Mouse (Mus musculus) c-Kit-positive CD71-negative TER-119-negative erythroid progenitor cells, embryonic 14.5 days (primary cell): Measurements from ENCODE around the gene Prkcb.

Source experiments
- DNase-seq: peaks from one replicate; pipeline ENCODE4 v3.0.0-alpha.2; 2013; ENCODE audit warnings: low read depth

Prkcb gene

DNA sequence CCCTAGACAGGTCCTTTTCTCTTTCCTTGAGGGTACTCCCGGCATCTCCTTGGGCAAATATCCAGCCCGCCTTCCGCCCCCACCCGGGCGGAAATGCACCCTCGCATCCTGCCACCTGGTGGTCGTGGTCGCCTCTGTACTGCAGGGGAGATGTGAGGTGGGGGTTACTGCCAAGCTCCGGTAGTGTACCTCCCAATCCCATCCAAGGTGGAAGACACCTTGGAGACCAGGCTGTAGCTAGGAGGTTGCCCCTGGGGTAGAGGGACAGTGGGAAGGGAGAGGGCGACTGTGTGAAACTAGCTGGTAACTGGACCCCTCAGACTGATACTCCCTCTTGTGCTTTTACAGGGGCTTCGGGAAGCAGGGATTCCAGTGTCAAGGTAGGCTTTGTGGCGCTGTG is 1.6 kb downstream of the Prkcb start:
- DNase-seq = no peak

DNA sequence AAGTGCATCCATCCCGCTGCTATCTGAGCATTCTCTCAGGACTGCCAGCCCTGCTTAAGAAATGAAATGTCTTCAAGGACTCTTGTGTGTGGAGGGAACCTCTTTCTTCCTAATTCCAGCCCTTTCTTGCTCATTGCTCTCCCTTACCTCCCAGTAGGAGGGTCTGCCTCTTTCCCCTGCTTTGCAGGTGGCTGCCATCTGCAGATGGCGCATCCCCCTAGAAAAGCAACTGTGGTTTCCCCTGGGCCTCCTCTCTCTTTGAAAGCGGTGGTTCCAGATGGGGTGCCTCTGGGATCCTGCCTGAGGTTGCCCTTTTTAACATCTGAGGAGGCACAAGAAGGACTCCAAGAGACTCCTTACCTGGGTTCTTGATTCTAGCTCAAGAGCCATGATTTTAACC is 2.2 kb downstream of the Prkcb start:
- no peak for DNase-seq

DNA sequence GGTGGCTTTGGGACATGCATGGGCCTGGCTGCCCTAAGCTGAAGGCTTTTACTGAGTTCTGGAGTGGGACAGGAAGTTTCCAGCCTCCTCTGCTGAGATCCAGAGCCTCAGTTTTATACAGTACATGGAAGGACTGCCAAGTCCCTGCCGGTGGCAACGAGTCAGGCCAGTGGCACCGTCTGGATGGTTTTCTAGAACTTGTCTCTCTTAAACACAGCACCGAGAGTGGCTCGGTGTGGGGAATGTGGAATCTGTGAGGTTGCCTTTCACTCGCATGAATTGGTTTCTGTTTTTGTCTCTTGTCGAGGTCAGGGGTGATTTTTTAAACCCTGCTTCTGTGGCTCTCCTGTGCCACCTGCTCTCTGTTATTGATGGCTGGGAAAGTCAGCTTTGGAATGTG is 3.6 kb downstream of the Prkcb start:
- DNase-seq = no peak

DNA sequence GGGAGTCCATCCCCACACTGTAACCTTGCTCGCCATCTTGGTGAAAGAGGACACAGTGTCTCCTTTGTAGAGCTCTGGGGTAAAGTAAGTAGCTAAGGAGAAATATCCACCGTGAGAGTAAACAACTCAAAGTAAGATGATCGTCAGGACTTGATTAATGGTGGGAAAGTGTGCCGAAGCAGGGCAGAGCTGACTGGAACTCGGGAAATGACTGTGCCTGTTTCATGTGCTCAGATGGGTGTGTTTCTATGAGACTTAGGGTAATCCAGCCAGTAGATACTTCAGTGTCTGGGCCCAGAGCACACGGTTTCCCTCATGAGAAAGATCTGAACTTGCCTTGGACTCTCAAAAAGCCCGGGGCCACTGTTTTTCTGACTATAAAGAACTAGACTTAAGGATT is 5.6 kb downstream of the Prkcb start:
- DNase-seq = no peak

DNA sequence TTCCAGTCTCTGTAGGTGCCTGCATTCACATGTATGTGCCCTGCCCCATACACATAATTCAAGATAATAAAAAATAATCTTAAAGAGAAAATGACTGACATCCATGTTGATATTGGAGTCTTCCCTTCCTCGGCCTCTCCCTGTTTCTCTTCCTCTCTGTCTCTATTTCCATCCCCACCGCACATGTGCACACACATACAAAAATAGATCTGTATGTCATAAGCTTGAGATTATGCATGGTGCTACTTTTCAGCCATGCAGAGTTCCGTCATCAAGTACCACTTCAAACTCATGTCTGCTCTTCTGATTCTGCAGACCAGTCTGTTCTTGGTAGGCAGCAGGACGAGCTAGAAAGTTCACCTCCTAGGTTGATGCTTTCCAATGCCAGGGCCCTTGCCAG is 6.8 kb downstream of the Prkcb start:
- DNase-seq = no peak

GRCm38 (mm10) chr7:122296331-122296730 is 7.8 kb downstream of the Prkcb start:
- no peak for DNase-seq

DNA sequence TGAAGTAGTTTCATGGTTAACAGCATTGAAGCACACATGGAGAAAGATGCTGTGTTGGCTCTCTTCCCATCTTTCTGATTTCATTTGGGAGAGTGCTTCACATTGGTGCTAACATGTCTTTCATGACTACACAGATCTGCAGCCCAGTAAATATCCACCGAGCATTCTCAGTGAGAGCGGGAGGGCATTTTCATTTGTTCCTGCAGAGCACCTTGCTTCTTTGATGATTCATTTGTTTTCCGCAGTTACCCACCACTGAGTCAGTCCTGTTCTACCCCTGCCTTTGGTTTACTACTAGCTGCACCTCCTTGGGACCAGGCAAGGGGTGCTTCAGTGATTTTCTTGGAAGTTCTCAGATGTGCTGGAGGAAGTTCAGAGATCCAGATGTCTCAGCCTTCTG is 8.3 kb downstream of the Prkcb start:
- DNase-seq = no peak

DNA sequence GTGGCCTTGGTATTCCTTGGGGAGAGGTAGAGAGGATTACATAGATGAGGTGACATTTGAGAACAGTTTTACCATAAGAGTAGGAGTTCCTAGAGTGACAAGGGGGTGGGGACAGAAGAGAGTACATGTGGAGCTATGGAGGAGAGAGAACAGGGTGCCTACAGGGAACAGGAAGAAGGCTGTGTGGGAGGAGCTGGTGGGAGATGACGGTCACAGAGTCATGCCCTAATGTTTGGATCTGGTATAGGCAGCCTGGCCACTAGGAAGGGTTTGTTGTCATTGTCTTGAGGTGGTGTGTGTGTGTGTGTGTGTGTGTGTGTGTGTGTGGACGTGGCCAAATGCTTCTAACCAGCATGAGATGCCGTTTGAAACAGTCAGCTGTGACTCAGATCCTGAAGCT is 9.1 kb downstream of the Prkcb start:
- no peak for DNase-seq

DNA sequence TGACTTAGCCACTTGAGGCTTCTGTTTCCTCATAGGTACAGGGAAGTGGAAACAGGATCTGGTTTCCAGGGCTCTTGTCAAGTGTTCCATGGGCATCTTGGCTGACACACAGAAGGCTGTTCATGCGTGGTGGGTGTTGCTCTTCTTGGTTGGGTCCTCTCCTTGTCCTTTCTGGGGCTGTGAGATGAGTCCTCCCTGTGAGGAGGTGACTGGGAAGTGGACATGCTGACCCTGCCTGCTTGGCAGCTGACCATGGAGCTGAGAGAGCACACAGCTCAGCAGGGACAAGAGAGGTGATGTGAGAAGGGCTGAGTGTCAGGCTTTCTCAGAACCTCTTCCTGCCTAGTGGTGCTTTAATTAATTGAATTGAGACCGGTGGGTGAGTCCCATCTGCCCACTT is 10.2 kb downstream of the Prkcb start:
- no peak for DNase-seq

- DNase-seq = no peak
These were observed 12.0 kb downstream of the Prkcb start for GRCm38 (mm10) chr7:122300538-122300937.

GRCm38 (mm10) chr7:122302538-122302937 is 14.0 kb downstream of the Prkcb start:
- no peak for DNase-seq

DNA sequence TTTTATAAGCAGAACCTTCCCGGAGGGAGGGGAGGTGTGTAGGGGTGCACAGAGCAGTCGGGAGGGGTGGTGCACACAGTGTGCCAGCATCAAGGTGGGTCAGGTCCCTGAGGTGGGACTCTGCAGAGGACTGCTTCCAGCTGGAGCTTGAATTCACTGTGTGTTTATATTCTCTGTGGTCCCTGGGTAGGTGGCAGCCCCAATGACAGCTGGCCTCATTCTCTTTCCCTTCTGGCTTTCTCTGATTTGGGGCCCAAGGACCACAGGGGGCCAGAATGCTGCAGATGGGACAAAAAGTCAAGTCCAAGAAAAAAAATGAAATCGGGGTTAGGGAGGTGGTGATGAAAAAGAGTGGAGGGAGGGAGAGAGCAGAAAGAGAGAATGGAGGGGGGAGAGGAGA is 15.4 kb downstream of the Prkcb start:
- no peak for DNase-seq

- no peak for DNase-seq
These were observed 16.0 kb downstream of the Prkcb start for GRCm38 (mm10) chr7:122304521-122304920.

- DNase-seq = no peak
These were observed 18.7 kb downstream of the Prkcb start for GRCm38 (mm10) chr7:122307241-122307640.

GRCm38 (mm10) chr7:122308661-122309060 is 20.1 kb downstream of the Prkcb start:
- DNase-seq = no peak

DNA sequence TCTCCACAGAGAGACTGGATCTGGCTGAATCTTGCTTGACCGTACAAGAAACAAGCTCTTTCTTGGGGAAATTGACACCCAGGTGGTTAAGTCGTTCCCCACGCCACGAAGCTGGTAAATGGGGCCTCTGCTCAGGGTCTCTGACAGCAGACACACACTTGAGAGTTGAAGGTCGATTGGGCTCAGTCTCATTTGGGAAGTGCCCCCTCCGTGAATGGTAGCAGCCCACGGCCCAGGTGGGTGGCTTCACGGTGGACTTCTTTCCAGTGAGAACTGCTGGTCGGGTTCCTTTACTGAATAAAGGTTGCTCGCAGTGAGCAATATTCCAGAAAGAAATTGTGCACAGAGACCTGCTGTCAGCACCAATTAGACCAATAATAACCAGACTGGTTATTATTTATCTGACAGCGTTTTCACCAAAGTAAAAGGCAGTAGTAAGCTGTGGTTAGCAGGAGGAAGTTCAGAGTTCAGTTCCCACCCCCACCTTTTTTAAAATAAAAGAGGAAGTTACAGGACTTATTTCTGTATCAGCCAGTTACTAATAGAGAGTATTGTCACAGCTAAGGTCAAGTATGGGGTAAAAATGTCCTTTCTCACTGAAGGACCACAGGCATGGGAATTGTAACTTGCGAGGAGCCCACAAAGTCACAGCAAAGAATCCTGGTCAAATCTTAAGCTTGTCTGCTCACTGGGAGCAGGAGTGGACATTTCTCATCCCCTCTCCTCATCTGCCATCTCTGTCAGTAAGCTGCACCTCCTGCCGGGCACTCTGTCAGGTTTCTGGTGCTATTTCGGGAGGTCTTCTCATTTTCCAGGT is 21.6 kb downstream of the Prkcb start:
- no peak for DNase-seq

DNA sequence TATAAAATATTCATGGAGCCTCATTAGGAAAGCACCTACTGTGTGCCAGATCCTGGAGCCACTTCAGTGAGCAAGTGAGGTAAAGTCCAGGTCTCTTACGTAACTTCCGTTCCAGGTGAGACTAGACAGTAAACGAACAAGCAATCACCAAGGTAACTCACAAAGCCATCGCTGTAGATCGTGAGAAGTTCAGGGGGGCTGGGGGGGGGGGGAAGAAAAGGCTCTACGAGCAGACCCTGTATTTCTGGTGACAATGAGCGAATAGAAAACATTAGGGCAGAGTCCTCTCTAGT is 22.1 kb downstream of the Prkcb start:
- no peak for DNase-seq

DNA sequence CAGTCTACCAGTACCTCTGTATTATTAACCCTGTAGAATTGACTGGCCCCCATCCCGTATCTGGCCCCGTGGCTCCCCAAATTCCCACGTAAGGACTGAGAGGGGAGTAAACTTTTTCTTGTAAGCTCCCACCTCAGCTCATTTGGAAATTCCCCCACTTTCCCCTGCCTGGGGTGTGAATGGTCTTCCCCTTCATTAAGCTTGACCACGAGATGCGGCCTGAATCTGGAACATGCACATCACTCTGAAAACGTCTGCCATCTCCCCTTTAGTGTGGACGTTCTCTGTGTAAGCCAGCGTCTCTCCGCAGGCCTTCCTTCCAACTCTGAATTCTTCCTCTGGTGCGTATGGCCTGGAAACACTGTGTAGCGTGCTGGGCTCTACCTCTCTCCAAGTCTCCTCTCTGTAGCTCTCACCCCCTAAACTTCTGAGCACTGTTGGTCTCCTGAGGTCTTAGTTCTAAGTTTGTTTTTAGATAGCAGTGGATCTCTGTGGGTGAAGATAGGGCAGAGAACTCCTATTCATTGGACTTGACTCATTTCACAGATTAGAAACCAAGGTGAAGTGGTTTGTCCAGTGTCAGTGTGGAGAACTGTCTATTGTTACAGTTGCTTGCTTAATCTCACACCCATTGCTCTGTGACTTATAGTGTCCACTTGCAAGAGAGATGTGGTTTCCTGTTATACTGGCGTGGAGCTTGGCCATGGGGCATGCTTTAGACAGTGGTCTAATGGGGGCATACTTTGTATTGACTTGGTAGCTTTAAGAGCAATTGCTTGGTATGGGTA is 25.3 kb downstream of the Prkcb start:
- DNase-seq = no peak

DNA sequence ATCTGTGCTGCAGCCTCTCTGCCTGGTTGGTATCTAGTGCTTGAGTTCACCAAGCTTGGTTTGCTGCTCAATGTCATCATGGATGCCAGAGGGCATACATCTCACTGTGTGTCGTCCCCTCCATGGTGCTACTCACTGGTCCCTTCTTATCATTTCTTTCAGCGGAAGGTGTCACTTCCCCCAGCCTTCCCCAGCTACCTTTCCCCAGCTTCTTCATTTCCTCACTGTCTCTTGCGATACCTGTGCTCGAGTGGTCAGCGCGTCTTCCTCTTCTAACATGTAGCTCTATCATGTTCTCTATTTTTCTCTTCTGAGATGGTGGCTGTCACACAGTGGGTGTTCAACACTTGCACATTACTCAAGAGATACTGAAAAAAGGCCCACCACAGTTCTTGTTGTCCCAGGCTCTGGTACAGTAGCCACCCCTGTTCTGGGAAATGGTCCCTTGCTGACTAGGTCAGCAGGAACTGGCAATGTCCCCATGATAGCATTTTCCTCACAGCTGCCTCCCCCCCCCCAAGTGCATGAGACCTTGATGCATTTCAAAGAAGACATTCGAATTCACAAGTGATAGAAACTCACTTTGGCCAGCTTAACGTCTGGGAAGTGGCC is 27.3 kb downstream of the Prkcb start:
- DNase-seq = no peak

DNA sequence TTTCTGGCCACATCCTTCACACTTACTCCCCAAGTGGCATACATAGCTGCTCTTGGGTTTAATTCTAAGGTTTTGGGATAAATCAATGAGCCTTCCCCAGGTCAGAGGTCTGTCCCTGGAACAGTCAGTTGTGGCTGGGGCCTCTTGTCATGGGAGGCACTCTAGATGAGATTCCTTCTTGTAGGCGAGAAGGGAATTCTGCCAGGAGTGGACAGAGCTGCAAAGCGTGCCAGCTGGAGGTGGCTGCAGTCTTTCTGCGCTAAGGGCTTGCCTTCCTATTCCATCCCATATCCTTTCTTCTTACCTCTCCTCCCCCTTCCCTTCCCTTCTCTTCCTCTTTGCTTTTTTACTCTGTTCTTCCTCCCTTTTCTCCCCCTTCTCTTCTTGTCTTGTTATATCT is 28.1 kb downstream of the Prkcb start:
- DNase-seq = no peak

DNA sequence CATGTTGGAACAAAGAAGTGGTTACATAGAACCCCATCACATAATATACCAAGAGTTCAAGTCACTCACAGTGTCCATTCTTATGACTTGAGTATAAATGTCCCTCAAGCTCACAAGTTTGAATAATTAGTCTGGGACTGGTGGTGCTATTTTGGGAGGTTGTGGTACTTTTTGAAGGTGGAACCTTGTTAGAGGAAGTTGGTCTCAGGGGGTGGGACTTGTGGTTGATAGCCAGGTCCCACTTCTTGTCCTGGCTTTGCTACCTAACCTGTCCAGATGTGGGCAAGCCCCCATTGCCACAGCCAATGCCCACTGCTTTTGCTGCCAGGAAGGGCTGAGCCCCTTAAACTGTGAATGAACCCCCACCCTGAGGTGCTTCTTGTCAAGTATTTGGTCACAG is 28.9 kb downstream of the Prkcb start:
- DNase-seq = no peak

DNA sequence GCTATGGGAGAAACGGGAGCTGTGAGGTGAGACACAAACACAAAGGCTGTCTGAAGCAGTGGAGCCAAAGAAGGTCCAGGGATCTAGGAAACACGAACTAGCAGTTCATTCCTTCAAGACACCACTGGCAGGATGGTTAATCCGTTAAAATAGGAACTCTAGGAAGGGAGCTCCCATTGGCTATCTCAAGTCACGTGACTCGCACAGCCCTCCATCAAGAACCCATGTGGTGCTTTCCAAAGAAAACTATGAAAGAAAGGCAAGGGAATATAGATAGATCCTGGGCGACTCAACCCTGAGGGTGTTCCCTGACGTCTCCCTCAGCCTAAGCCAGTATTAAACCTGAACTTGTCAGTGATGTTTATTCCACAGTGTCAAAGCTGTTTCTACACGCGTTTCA is 31.0 kb downstream of the Prkcb start:
- DNase-seq = no peak

DNA sequence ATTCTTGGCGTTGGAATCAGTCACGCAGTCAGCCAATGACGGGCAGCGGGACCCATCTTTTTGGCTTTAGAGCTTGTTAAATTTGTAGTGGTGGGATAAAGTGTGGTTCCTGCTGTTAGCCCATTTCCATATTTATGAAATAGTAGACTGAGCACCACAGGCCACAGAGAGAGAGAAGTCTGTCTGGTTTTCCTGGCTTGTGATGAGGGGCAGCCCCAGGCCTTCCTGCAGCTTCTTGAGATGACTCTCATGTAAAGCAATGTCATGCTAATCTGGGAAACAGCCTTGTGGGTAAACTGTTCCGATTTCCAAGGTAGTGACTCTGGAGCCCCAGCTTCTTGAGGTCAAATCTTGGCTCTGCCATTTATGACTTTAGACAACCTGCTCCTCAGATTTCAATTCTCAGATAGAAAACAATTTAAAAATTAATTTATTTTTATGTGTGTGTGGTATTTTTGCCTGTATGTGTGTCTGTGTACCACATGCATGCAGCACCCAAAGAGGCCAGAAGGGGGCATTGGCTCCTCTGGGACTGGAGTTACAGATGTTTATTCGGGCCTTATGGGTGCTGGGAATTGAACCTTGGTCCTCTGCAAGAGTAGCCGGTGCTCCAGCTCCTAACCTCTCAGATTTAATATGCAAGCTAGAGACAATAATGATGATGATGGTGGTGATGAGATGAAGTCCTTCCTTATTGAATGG is 32.4 kb downstream of the Prkcb start:
- DNase-seq = no peak
